Mouse (Mus musculus) heart, embryonic 13.5 days (tissue): ENCODE measurements at regions not wholly inside any gene's neighbourhood (a gene's known extent, or its start where the extent isn't known, plus 50 kb on each side); places are given as distances from the start of the nearest gene placed in this dataset.

ENCODE experiments used
- ATAC-seq: fragments of 200-750 bp; cut with Nextera tagmentation; 2 replicates; pipeline ENCODE4 v1.8.0; 2017; ENCODE audit warnings: moderate TSS enrichment; ENCODE audit not compliant: insufficient number of reproducible peaks, low FRiP score, low TSS enrichment; ENCODE audit errors: extremely low read depth
- H3K27ac ChIP-seq: fragments of 300-500 bp; sonication (generic); replicated peaks from 2 replicates; pipeline ENCODE4 v1.5.1; 2015; ENCODE audit warnings: moderate library complexity, mild to moderate bottlenecking, inconsistent platforms
- H3K27me3 ChIP-seq: fragments of 300-500 bp; sonication (generic); replicated peaks from 2 replicates; pipeline ENCODE4 v1.6.1; 2015; ENCODE audit warnings: mild to moderate bottlenecking, inconsistent platforms
- H3K36me3 ChIP-seq: fragments of 300-500 bp; sonication (generic); 2 replicates; pipeline ENCODE4 v1.6.1; 2015; ENCODE audit warnings: mild to moderate bottlenecking, inconsistent platforms
- H3K4me1 ChIP-seq: fragments of 300-500 bp; sonication (generic); 2 replicates; pipeline ENCODE4 v1.6.1; 2015; ENCODE audit warnings: inconsistent platforms
- H3K4me2 ChIP-seq: fragments of 300-500 bp; sonication (generic); 2 replicates; pipeline ENCODE4 v1.6.1; 2015; ENCODE audit warnings: inconsistent platforms, mild to moderate bottlenecking, moderate library complexity
- H3K4me3 ChIP-seq: fragments of 300-500 bp; sonication (generic); 2 replicates; pipeline ENCODE4 v1.5.1; 2015; ENCODE audit warnings: moderate library complexity, mild to moderate bottlenecking, inconsistent platforms
- H3K9ac ChIP-seq: fragments of 300-500 bp; sonication (generic); 2 replicates; pipeline ENCODE4 v1.6.1; 2015; ENCODE audit warnings: inconsistent platforms, mild to moderate bottlenecking, moderate library complexity
- H3K9me3 ChIP-seq: fragments of 300-500 bp; sonication (generic); 2 replicates; pipeline ENCODE4 v1.6.1; 2016; ENCODE audit warnings: inconsistent platforms
- WGBS: fragments of 180-500 bp; shearing (Covaris S2); methylation state at CpG from one replicate; pipeline ENCODE4 v1.1.7; 2015; ENCODE audit warnings: mixed read lengths; 5-methylcytosine and 5-hydroxymethylcytosine counted together

- Histone ChIP-seq H3K4me2 (no peak overlapping the region), H3K9me3 (no peaks in the 10 kb centered on the region), H3K36me3 (no peaks in the 10 kb centered on the region), H3K9ac (no peak overlapping the region), H3K27ac (no peak overlapping the region), H3K27me3 (no peaks in the 10 kb centered on the region), H3K4me3 (no peak overlapping the region), H3K4me1 (no peaks in the 10 kb centered on the region)
- ATAC-seq: no peak
These were observed 169.0 kb upstream of the Bank1 start for GRCm38 (mm10) chr3:136494831-136495230.

GRCm38 (mm10) chr3:136491683-136492082 is 165.8 kb upstream of the Bank1 start:
- Histone ChIP-seq H3K36me3 (no peaks in the 10 kb centered on the region), H3K4me3 (no peak overlapping the region), H3K27ac (no peak overlapping the region), H3K9me3 (no peaks in the 10 kb centered on the region), H3K27me3 (no peaks in the 10 kb centered on the region), H3K4me1 (no peaks in the 10 kb centered on the region), H3K4me2 (no peak overlapping the region), H3K9ac (no peak overlapping the region)
- 73% methylated on average over 2 of the region's 2 CpGs for WGBS
- no peak for ATAC-seq

- no peaks in the 10 kb centered on the region for H3K36me3 ChIP-seq
- no peak for ATAC-seq
These were observed 145.8 kb upstream of the Bank1 start for GRCm38 (mm10) chr3:136471693-136472092.

DNA sequence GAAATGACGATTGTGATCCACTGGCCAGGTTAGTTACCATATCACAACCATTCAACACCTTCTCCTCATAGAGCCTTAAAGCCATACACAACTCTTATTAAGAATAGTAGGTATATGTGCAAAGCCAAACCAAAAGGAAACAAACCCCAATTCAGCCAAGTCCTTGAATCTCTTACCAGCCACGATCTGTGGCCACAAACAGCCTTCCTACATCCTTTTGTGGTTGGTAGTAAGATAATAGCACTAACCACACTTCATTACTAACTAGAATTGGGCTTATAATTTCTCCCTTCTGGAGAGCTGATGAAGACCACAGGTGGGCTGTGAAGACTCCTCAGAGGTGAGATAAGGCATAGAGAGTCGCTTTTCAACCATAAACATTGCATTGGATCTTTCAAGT is 136.9 kb upstream of the Bank1 start:
- H3K4me2 ChIP-seq: no peak overlapping the region
- no peak for ATAC-seq
- no peak overlapping the region for H3K4me3 ChIP-seq
- H3K27me3 ChIP-seq: no peaks in the 10 kb centered on the region
- H3K9ac ChIP-seq: no peak overlapping the region
- WGBS: 68% methylated on average over 3 of the region's 3 CpGs
- H3K9me3 ChIP-seq: no peaks in the 10 kb centered on the region
- H3K27ac ChIP-seq: no peak overlapping the region
- H3K36me3 ChIP-seq: no peaks in the 10 kb centered on the region
- H3K4me1 ChIP-seq: no peaks in the 10 kb centered on the region

More at GRCm38 (mm10) chr3:136471693-136472092, 145.8 kb upstream of the Bank1 start:
- H3K9me3 ChIP-seq: no peaks in the 10 kb centered on the region
- H3K4me2 ChIP-seq: no peak overlapping the region
- H3K27me3 ChIP-seq: no peaks in the 10 kb centered on the region
- H3K4me1 ChIP-seq: no peaks in the 10 kb centered on the region
- WGBS: 75% methylated on average over 3 of the region's 3 CpGs
- H3K9ac ChIP-seq: no peak overlapping the region
- H3K4me3 ChIP-seq: no peak overlapping the region
- H3K27ac ChIP-seq: no peak overlapping the region

- no peak overlapping the region for H3K4me2 ChIP-seq
- H3K27ac ChIP-seq: no peak overlapping the region
- ATAC-seq: no peak
- H3K4me1 ChIP-seq: no peaks in the 10 kb centered on the region
- no peak overlapping the region for H3K9ac ChIP-seq
- no peaks in the 10 kb centered on the region for H3K27me3 ChIP-seq
- H3K4me3 ChIP-seq: no peak overlapping the region
- WGBS: 62% methylated on average over 10 of the region's 10 CpGs
- H3K36me3 ChIP-seq: no peaks in the 10 kb centered on the region
- H3K9me3 ChIP-seq: no peaks in the 10 kb centered on the region
These were observed 130.7 kb upstream of the Bank1 start for GRCm38 (mm10) chr3:136456471-136457117.

- H3K4me3 ChIP-seq: no peak overlapping the region
- no peak overlapping the region for H3K9ac ChIP-seq
- H3K4me1 ChIP-seq: no peaks in the 10 kb centered on the region
- H3K4me2 ChIP-seq: no peak overlapping the region
- whole genome bisulfite sequencing: 73% methylated on average over 7 of the region's 7 CpGs
- H3K9me3 ChIP-seq: no peaks in the 10 kb centered on the region
- ATAC-seq: no peak
- H3K36me3 ChIP-seq: no peaks in the 10 kb centered on the region
- no peaks in the 10 kb centered on the region for H3K27me3 ChIP-seq
- H3K27ac ChIP-seq: no peak overlapping the region
These were observed 130.0 kb upstream of the Bank1 start for GRCm38 (mm10) chr3:136455651-136456470.

DNA sequence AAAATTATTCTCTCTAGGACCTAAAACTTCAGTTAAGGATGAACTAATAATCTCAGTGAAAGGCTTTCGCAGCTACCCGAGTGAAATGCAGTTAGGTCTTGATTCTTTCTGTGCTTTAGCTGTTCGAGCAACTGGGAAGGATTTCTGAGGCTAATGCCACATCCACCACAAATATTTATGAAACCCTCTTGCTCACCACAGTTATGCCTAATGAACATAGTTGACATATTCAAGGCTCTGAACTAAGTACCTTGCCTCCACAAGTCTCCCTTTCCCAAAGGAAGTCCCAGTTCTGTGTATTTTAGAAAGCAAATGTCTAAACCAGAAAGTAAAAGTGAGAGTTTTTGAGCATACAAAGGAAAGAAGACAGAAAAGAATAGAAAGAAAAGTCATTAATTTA is 129.1 kb upstream of the Bank1 start:
- Histone ChIP-seq H3K27ac (no peak overlapping the region), H3K4me1 (no peaks in the 10 kb centered on the region), H3K36me3 (no peaks in the 10 kb centered on the region), H3K9ac (no peak overlapping the region), H3K4me2 (no peak overlapping the region), H3K27me3 (no peaks in the 10 kb centered on the region), H3K9me3 (no peaks in the 10 kb centered on the region), H3K4me3 (no peak overlapping the region)
- ATAC-seq: no peak
- WGBS: 81% methylated on average over 3 of the region's 3 CpGs

DNA sequence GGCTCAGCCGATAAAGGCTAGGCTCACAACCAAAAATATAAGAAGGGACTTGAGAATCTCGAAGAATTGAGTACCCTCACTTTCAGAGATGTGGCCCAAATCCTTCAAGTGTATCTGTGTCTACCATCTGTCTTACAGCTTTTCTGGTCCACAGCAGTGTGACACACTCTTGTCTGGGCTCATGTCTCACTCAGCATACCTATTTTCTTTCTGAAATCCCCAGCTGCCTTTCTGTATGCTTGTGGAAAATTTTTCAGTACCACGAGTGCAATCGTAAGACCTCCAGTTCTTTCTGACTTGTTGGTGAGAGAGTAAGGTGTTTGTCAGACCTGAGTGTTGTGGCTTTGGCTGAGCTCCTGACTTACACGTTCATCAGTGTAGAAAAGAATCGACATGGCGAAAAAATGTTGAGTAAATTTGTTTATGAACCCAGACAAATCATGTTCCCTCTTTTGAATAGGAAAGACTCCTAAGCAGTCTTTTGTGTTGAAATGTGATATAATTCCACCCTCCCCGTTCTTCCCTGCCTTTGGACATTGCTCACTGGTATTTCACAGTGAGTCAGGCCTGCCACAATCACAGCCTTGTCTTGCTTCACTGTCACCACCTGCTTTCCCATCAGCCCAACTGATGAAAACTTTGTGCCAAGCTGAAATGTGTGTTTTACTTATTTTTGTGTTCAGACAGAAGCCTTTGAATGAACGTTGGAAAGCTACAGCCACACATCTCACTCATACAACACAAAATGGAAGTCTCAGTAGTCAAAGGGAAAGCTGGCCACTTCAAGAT is 125.3 kb upstream of the Bank1 start:
- no peak for ATAC-seq
- Histone ChIP-seq H3K4me2 (no peak overlapping the region), H3K36me3 (no peaks in the 10 kb centered on the region), H3K9ac (no peak overlapping the region), H3K9me3 (no peaks in the 10 kb centered on the region), H3K4me1 (no peaks in the 10 kb centered on the region), H3K4me3 (no peak overlapping the region), H3K27ac (no peak overlapping the region), H3K27me3 (no peaks in the 10 kb centered on the region)
- WGBS: 65% methylated on average over 9 of the region's 9 CpGs

DNA sequence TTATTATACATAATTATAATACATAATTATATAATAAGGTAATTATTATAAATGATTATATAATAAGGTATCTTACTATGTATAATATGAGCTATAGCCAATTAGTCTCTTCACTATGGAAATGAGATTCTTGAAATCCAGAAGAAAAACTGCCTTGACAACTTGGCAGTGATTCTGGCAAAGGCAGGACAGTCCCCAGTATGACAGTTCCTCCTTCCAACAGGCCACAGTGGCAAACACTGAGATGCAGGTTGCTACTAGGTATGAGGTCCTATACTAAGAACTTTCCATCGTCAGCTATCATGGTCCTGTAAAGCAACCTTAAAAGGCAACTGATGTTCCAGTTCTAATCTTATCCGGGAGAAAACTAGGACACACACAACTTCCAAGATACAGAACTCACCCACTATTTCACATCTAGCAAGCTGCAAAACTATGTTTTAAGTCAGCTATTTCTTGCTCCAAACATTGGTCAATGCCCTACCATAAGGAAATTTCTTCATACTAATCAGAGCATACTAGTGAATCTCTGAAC is 124.6 kb upstream of the Bank1 start:
- Histone ChIP-seq H3K27ac (no peak overlapping the region), H3K9ac (no peak overlapping the region), H3K4me3 (no peak overlapping the region), H3K4me2 (no peak overlapping the region), H3K4me1 (no peaks in the 10 kb centered on the region), H3K27me3 (no peaks in the 10 kb centered on the region), H3K36me3 (no peaks in the 10 kb centered on the region), H3K9me3 (no peaks in the 10 kb centered on the region)
- 80% methylated on average over 2 of the region's 2 CpGs for WGBS
- no peak for ATAC-seq

GRCm38 (mm10) chr3:136449364-136449763 is 123.5 kb upstream of the Bank1 start:
- Histone ChIP-seq H3K4me2 (no peak overlapping the region), H3K4me3 (no peak overlapping the region), H3K27me3 (no peaks in the 10 kb centered on the region), H3K4me1 (no peaks in the 10 kb centered on the region), H3K9ac (no peak overlapping the region), H3K9me3 (no peaks in the 10 kb centered on the region), H3K36me3 (no peaks in the 10 kb centered on the region), H3K27ac (no peak overlapping the region)
- WGBS: 72% methylated on average over 4 of the region's 4 CpGs
- ATAC-seq: no peak

DNA sequence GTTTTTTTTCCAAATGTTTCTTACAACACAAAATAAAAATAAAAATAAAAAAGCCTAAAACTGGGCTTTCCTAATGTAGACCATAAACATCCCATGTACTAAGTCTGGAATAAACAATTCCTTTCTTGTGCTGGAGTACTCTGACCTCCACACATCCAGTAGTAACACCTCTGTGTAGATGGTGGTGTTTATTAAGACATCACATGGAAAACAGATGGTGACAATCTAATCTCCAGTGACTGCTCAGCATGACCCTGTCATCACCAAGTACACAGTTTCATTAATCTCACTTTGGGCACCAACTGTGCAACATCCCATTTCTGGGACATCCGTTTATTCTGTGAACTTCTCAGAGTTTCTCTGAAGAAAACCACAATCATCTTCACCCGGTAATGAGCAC is 118.7 kb upstream of the Bank1 start:
- Histone ChIP-seq H3K27me3 (no peaks in the 10 kb centered on the region), H3K36me3 (no peaks in the 10 kb centered on the region), H3K4me3 (no peak overlapping the region), H3K4me1 (no peaks in the 10 kb centered on the region), H3K27ac (no peak overlapping the region), H3K4me2 (no peak overlapping the region), H3K9ac (no peak overlapping the region), H3K9me3 (no peaks in the 10 kb centered on the region)
- no peak for ATAC-seq
- 49% methylated on average over 2 of the region's 2 CpGs for WGBS
